Mouse (Mus musculus) frontal cortex, adult (tissue): ENCODE measurements at regions not wholly inside any gene's neighbourhood (a gene's known extent, or its start where the extent isn't known, plus 50 kb on each side); places are given as distances from the start of the nearest gene placed in this dataset.

Experiments used
- ATAC-seq: cut with Nextera tagmentation; 2 replicates; pipeline ENCODE4 v1.9.2; 2017; ENCODE audit warnings: mild to moderate bottlenecking, moderate library complexity, mixed read lengths; ENCODE audit not compliant: low TSS enrichment

DNA sequence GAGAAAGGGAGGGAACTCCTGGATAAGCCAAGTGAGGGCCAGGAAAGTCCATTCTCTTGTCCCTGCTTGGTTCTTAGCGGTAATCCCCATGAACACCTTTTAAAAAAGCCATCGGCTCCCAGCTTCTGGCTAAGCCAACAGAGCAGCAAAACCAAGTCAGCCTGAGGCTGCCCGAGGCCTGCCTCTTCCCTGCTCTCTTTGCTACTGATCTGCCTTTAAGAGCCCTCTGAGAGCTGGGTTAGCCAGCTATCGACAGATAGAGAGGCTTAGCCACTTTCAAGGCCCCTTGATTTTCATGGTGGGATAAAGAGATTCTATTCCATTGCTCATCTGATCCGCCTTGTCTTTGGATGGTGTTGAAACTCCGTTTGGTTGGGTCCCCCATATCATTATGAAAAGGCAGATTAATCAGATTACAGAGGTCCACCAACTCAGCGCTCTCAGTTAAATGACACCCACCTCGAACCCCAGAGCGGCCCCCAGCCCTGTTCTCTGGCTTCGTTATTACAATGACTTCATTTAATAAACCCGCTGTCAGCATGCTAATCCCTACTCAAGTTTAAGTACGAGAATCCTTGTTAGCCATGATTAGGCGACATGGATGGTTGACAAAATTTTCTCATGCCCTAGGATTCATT, 66.1 kb downstream of the Slc4a3 start:
- no peak for ATAC-seq

DNA sequence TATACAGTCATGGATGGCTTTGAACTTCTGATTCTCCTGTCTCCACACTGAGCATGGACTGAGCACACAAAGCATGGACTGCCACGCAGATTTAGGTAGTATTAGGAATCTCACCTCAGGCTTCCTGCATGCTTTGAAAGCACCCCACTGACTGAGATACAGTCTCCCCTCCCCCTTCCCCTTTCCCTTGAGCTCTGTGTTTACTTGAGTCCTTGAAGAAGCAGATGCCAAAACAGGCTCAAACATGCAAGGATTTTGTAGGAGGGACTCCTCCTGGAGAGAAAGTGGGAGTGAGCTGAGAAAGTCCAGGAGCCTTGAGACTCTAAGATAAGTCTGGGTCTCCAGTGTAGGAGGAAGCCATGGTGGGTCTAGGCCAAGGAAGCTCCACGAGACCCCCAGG, 67.1 kb downstream of the Slc4a3 start:
- no peak for ATAC-seq

DNA sequence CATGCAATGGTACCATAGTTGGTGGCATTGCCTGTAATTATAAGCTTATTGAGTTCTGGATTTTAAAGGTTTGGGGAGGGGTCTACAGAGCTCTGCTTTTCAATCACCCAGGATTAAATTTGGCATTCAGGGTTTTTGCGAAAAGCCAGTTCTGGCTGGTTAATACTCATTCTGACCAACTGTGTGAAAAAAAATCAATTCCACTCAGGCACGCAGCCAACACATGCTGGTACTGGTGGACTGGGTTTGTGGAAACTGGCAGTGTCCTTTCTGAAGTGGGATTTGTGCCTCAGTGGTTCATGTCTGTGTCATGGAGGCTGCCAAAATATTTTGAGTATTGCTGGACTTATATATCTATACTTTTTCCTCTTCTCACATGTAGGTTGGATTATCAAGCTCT, 70.9 kb downstream of the Slc4a3 start:
- ATAC-seq: no peak

DNA sequence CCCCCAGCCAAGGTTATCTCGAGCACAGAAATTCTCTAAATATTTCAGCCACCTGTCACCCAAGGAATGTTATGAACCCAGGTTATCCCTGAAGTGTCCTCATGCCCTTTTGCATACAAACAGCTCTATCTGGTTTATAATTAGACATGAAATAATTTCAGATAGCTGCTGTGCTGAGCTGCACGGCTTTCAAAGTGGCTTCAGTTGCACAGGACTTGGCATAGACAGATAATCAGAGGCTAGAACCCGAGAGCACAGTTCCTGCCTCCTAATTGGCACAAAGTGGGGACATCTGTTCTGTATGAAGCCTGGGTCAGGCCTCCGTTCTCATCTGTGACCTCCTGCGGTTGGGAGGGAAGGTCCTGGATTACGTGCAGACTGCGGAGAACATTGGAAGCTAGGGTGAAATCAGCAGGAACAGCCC, 72.3 kb downstream of the Slc4a3 start:
- ATAC-seq: no peak

DNA sequence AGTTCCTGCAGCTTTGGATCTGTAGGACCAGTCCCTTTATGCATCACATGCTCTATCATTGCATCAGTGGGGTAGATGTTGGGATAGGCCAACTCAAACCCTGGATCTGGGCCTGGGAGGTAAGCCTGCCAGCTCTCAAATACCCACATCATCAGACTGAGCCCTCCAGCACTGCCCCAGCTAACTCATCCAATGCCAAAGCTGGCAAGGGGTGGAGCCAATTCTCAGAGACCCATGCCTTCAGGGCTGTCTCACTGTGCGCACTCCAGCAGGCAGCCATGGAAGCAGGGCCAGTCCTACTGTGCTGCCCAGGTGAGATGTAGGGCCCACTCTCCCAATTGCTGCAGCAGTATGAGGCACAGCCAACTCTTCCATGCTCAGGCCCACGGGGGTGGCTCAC, 84.2 kb downstream of the Slc4a3 start:
- no peak for ATAC-seq

DNA sequence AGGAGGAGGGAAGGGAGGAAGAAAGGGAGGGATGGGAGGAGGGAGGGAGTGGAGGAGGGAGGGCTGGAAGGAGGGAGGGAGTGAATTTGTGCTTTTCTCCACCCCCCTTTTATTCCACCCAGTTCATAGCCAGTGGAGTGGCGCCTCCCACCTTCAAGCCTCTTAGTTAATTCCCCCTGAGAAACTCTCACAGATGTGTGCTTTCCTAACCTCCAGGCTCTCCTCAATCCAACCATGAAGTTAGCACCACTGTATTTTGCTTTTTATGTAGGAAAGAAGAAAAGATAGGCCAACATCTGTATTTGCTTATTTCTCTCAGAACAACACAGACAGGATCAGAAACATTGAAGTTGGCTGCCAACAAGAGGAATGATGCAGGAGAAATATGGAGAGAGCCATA, 85.7 kb downstream of the Slc4a3 start:
- no peak for ATAC-seq

DNA sequence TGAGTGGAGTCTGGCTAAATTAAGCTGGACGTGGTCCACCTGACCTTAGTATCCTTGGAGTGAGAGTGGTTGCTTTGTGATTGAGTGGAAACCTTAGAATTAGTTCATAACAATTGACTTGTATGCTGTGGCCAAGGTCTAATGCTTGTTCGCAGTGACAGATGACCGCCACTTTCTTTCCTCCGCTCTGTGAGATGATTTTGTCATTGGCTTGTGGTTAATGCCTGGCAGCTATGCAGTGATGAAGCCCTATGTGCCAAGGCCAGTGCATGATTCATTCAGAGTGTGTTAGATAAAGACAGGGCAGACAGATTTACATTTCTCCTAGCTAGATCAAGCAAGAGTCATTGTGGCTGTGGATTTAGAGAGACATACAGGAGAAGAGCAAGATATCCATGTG, 89.5 kb downstream of the Slc4a3 start:
- no peak for ATAC-seq

DNA sequence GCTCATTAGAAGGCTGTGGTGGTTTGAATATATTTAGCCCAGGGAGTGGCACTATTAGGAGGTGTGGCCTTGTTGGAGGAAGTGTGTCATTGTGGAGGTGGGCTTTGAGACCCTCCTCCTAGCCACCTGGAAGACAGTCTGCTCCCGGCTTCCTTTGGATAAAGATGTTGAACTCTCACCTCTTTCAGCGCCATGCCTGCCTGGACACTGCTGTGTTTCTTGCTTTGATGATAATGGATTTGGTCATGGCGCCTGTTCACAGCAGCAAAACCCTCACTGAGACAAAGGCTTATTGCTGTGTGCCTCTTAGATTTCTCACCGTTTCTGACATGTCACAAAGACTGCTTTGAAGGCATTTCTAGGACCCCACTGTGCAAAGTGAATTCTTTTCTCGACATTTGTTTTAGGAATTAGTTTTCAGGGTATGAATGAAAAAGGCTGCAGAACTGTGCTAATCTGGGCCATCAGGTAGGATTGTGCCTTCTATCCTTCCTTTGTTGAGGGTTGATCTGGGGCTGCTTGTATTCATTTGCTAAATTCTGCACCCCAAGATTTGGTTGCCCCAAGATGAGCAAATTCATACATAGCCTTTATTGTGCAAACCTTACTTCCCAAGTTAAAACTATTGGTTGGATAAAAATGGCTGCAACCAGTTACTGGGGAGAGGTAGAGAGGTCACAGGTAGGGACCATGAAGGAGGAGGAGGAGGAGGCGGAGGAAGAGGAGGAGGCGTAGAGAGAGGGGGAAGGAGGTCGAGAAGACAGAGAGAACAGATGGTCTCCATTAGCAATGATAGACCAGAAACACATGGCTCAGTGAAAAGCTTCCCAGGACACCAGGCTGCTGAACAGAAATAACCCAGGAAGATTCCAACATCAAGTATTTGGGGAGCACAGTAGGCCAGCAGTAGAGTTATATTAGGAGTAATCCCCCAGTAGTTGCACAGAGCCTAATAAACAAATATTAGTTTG, 93.2 kb downstream of the Slc4a3 start:
- no peak for ATAC-seq

DNA sequence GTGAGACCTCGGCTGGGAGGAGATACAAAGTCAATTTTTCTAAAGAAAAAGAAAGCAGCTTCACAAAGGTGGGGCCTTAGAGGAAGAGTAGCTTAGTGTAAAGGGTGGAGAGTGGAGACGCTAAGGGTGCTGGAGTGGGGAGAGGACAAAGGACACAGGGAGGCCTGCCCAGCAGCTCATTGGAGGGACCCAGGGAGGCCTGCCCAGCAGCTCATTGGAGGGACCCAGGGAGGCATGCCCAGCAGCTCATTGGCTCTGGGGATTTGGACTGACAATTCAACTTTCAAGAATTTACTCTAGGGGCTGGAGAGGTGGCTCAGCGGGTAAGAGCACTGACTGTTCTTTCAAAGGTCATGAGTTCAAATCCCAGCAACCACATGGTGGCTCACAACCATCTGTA, 96.4 kb downstream of the Slc4a3 start:
- no peak for ATAC-seq

DNA sequence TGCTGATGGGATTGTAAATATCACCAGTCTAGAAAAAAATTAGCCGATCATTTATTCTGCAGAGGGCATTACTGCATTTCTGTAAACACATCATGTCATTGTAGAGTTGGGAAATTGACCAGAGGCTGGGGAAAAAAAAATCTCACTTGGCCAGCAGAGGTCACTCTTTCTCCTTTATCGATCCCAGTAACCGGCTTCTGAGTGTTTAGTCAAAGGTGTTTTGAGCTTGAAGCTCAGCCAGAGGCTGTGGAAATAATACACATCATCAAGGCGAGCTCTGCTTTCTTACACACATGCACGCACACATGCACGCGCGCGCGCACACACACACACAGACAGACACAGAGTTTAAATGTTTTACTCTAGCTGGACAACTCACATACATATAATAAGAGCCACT, 106.5 kb downstream of the Slc4a3 start:
- ATAC-seq: peak; percentile 66

DNA sequence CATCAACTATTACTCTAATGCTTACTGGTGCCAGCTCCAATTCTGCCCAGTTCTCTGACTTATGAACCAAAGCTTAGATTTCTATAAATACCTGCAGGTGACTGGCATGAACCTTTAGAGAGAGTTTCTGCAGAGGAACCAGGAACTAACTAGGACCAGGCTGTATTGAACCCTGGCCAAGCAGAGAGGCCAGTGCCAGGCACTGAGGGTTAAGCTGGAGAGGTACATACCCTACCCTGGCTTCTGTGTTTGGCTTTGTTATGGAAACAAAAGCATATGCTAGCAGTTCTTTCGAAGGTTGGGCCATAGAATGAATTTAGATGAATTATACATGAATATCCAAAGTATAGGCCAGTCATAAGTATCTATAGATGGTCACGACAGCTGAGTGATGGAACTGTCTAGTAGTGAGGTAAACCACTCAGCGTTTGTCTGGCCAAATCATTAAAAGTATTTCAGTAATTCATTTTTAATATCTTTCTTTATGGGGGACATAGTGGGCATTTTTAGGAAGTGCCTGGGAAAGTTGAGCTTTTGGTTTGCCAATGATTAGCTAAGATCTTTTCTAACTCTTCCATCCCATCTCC, 107.0 kb downstream of the Slc4a3 start:
- ATAC-seq: no peak

DNA sequence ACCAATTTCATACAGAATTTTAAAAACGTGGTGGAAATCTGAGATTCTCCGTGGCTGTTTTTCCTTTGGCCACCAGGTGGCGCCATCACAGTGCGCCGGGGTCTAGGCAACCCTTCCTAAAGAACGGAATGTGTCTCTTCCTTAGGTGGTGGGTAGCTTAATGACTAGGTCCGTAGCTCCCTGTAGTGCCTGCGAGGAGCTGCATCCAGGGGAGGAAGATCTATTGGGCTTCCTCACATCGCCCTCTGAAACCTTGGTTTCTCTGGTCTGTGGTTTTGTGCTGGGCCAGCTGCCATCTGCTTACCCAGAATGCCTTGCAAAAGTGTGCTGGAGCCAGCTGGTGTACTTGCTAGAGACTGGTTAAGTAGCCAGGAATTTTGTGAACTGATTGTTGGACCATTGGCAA, 107.6 kb downstream of the Slc4a3 start:
- peak; percentile 72 for ATAC-seq

DNA sequence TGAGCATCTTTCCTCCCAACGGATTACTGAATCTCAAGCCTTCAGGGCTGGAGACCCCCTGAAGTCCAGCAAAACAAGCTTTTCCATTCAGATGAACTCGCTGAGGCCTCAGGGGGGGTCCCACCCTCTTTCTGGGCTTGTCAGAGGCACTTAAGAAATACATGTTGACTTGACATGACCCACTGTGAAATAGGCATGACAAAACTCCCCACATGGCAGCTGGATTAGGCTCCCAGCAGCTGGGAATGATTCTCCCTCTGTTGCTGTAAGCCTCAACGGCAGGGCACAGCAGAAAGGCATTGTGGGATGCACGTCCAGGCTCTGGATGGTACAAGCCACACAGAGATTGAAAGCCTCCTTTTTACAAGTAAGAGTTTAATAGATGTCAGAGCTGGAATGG, 110.5 kb downstream of the Slc4a3 start:
- no peak for ATAC-seq

DNA sequence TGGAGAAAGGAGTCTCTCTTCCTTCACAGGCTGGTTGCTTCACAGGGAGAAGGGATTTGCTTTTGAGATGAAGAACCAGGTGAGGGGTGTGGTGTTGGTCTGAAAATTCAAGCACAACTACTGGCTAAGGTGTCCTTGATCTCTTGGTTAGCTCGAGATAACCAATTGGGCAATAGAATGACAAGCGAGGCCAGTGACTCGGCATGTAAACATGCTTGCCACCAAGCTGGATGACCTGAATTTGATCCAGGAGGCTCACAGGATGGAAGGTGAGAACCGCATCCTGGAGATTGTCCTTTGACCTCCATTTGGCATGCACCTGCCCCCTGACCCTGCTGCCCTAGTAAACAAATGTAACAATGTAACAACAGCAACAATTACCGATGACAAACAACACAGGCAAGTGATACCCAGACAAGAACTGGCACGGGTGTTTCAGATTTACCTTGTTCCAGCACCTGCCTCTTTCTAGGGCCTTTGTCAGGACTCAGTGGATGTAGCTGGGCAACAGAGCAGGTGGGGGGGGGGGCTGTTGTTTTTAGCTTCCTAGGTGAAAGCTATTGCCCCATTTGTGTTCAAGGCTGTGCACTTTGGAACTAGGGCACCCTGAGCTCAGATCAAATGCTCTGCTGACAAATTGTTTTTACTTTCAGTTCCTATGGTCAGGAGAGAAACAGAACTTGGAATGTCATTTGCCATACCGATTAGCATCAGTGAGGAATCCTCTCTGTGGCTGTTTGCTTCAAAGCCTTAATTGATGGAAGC, 114.5 kb downstream of the Slc4a3 start:
- ATAC-seq: no peak

DNA sequence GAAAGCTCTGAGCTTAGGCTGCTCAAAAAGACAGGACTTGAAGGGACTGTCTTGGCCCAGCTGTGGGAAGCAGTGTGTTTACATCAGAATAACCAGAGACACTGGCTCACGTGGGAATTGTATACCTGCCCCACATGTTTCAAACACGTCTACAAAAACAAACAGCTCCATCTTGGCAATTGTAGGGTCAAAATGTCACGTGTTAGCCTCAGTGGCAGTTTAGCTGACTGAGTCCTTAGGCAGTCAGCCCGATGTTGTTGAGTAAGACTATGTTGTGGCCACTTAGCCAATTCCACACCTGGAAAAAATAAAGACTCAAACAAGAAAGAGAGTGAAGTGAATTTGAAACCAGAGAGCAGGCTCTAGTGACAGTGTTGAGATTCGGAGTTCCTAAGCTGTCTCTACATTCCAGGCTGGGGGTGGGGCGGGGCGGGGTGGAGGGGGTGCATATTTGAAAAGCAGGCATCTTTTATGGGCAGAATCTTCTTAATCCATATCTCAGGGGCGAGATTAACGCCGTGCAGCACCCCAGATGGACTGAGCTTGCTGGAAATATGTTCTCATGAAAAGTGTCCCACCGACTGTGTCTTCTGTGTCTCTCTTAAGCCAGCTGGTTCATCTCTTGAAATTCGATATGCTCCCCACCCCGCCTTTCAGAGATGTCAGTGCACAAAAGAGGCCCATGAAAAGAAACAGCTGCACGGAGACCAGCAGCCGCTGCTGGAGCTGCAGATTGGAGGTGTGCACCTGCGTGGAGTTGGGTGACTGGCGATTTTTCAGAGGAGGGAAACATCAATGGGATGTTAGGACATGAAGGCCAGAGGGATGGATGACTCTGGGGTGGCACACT, 116.3 kb downstream of the Slc4a3 start:
- no peak for ATAC-seq

DNA sequence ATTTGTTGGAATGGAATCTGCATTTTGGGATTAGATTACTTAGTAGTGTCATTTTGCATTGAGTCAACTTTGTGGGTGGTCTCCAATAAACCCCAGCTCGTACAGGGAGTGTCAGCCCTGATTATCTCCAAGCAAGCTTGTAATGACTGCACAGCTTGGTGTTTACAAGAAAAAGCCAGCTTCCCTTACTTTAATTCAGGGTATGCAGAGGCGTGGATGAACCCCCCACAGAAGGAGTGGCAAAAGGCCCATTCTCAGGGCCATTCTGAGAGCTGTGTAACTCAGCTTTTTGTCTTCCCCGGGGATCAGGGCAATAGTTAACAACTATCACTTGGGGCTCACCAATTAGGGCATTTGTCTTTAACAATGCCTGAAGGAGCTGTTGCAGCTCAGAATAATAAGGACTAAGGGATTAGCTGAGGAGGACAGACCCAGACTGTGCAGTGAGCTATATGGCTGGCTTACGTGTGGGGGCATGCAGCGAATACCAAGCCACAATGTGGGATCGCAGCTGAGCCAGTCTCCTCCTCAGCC, 121.7 kb downstream of the Slc4a3 start:
- no peak for ATAC-seq

DNA sequence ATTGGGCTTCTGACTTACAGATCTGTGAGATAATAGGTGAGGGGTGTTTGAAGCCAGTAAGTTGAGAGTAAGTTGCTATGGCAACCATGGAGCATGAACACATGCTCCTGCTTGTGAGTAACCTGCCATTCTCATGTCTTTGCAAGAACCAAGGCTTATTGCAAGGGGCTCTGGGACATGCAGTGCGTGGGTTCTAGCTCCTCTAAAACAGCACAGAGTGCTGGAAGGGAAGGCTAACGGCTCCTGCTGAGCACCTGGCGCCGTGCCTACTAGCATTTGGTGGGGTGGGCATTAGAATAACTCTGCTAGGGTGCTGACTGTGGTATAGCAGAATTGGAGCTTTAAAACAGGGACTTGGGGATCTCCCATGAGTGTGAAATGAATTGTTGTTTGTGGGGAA, 130.2 kb downstream of the Slc4a3 start:
- ATAC-seq: peak; percentile 36; the same call in 1 of the 2 replicates

DNA sequence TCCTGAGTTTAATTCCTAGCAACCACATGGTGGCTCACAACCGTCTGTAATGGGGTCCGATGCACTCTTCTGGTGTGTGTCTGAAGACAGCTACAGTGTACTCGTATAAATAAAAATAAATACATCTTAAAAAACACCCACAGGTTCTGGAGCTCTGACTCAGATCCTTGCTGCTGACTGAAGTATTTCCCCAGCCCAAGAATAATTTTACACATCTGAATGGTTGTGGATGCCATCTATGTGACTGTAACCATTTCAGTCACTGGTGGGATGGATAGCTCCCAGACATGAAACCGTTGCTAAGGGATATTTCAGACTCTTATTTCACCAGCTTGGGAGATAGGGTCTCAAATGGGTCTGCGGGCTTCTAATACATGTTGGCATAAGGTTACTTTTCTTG, 131.6 kb downstream of the Slc4a3 start:
- peak; percentile 67; the same call in 1 of the 2 replicates for ATAC-seq

DNA sequence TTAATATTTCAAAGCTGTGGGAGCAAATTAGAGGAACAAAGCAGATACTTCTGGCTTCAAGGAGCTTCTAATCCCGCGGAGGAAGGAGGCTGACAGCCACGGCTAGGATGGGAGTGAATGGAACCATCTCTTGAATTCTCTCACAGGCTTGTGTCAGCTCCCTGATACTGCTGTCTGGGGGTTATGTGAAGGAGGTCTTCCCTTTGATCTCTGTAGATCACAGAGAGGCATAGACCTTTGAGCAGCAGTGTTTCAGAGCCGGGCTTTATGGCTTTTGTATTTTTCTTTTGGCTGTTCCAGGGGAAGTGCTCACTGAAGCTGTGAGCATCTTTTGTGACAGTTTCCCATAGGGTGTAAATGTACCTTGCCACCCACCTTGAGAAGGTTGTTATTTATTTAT, 132.2 kb downstream of the Slc4a3 start:
- ATAC-seq: no peak

DNA sequence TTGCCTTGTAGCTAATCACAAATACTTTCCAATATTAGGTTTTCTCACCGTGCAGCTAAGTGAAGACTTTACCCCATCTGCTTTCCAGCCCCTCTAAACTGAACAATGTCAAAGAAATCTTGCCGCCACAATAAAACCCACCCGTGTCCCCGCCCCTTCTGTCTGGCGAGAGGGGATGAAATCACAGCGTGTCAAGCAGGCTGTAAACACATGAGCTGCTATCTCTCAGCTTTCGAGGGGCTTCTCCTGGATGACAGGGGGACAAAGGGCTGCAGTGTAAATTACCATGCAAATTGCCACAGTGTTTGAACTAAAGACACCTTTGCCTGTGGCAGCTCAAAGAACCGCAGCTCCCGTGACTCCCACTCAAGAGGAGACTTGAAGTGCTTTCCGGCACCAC, 134.3 kb downstream of the Slc4a3 start:
- ATAC-seq: no peak

DNA sequence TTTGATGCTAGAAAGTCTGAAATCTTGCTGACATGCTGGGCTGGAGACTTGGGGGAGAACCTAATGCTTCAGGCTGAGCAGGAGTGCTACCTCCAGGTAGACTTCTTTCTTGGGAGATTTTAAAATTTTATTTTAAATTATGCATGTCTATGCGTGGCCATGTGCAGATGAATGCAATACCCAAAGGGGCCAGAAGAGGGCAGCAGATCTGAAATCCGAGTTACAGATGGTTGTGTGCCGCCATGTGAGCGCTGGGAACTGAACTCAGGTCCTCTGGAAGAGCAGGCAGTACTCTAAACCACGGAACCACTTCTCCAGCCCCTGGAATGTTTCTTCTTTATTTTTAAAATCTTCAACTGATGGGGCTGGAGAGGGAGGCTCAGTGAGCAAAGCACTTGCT, 135.8 kb downstream of the Slc4a3 start:
- ATAC-seq: no peak
